Mouse (Mus musculus): ENCODE data around the gene Tead2.
A peak's percentile ranks its signal among the peaks of the same experiment; 100 is the strongest.
"Not testable (repeated sequence)": the region's sequence is repeated elsewhere in the genome, so short reads cannot be mapped to it uniquely, and the experiment has no call there.

The Tead2 gene

DNA sequence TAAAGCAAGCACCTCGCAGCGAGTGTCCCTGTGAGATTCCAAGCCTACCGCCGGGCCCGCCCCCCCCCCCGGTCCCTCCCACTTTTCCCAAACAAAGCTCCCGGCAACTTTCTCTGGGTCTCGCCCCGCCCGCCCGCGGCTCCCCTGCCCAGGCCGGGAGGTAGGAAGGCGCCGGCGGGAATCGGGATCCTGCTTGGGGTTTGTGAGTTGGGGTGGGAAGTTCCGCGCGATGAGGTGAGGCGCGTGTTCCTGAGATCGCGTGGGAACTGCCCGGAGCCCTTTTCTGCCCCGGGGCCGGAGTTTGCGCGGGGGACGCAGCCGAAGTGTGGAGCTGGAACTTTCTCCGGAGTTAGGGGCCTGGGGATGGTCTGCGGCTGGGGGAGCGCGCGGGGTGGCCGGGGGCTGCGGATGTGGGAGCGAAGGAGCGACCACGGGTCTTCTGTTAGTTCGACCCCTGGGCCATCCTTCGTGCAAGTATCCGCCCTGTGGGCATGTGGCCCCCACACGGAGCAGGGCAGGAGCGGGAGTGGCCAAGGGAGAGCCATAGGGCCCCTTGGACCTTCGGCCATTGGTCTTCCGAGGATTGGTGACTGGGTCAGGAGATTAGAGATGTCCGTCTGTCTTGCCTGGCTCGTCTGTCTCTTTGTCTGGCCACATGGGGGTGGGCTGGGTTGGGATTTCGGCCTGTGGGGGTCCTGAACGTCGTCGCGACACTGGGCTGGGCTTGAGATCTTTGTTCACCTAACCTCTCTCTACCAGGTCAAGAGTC lies at the start of gene Tead2:
Tead2 (plus strand) TSS at position 81 of the 769 bp plus-strand sequence.
- DNase-seq (ENCODE audit: low spot score), result peak; percentile 64

DNA sequence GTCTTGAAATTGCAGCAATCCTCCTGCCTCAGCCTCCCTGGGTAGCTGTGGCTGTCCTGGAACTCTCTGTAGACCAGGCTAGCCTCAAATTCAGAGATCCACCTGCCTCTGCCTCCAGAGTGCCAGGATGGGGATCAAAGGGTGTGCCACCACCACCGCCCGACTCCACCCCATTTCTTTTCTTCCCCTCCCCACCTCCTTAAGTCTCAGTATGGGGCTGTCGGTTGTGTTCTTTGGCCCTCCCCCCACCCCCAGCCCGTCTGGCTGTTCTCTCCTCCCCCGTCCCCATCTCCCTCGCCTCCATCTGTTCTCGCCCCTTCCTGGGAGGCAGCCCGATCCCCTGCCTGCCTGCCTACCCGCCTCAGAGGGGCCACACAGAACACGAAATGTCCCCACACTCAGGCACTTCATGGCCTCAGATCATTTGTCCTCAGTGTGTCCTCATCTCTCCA lies 48.6 kb upstream of the Tead2 start:
- DNase-seq (ENCODE audit: low spot score), result no peak

GRCm38 (mm10) chr7:45167761-45168445 lies 47.6 kb upstream of the Tead2 start:
- DNase-seq (ENCODE audit: low spot score), result no peak

- DNase-seq (ENCODE audit: low spot score), result no peak
These were observed 46.9 kb upstream of the Tead2 start for GRCm38 (mm10) chr7:45168656-45169055.

DNA sequence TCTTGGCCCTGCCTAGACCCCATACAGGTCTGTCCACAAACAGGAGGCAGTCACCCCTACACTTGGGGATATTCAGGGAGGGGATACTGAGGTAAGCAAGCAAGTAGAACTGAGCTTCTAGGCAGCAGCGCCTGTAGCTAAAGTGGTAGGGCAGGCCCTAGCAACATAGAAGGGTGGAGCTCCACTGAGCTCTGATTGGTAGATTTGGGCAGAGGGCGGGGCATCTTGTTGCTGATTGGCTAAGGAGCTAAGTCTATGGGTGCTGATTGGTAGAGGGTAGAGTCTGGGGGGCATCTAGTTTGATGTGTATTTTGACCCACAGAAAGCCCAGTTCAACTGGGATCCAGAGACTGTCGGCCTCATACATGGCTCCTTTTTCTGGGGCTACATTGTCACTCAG lies 46.1 kb upstream of the Tead2 start:
- no peak for DNase-seq (ENCODE audit: low spot score)

- no peak for DNase-seq (ENCODE audit: low spot score)
These were observed 42.6 kb upstream of the Tead2 start for GRCm38 (mm10) chr7:45172974-45173373.

DNA sequence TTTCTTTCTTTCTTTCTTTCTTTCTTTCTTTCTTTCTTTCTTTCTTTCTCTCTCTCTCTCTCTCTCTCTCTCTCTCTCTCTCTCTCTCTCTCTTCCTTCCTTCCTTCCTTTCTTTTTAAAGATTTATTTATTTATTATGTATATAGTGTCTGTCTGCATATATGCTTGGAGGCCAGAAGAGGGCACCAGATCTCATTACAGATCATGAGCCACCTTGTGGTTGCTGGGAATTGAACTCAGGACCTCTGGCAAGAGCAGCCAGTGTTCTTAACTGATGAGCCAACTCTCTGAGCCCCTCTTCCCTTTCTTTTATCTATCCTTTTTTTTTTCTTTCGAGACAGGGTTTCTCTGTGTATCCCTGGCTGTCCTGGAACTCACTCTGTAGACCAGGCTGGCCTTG lies 41.8 kb upstream of the Tead2 start:
- not testable (repeated sequence) for DNase-seq (ENCODE audit: low spot score)

DNA sequence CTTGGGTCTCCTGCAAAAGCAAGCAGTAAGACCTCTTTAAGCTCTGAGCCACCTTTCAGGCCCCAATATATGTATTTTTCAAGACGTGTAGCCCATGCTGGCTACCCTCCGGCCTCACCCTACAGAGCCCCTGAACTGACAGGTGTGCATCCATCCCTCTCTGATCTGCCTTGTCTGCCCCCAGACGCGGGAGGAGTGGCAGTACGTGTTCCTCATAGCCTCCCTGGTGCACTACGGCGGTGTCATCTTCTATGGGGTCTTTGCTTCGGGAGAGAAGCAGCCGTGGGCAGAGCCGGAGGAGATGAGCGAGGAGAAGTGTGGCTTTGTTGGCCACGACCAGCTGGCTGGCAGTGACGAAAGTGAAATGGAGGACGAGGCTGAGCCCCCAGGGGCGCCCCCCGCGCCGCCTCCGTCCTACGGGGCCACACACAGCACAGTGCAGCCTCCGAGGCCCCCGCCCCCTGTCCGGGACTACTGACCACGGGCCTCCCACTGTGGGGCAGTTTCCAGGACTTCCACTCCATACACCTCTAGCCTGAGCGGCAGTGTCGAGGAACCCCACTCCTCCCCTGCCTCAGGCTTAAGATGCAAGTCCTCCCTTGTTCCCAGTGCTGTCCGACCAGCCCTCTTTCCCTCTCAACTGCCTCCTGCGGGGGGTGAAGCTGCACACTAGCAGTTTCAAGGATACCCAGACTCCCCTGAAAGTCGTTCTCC lies 40.8 kb upstream of the Tead2 start:
- DNase-seq (ENCODE audit: low spot score), result no peak

DNA sequence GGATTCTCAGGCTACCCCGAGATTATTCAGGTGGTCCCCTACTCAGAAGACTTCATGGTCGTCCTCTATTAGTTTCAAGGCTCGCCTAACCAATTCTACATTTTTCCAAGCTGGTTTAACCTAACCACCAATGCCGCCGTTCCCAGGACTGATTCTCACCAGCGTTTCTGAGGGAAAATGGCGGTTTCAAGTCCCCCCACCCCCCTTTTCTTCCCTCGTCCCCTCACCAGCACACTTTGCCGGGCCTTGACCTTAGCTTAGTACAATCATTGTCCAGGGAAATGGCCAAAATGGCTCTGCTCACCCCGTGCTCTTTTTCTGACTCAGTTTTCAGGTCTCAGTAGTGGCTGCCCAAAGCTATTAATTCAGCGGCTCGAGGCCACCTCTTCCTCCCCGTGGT lies 40.2 kb upstream of the Tead2 start:
- no peak for DNase-seq (ENCODE audit: low spot score)

DNA sequence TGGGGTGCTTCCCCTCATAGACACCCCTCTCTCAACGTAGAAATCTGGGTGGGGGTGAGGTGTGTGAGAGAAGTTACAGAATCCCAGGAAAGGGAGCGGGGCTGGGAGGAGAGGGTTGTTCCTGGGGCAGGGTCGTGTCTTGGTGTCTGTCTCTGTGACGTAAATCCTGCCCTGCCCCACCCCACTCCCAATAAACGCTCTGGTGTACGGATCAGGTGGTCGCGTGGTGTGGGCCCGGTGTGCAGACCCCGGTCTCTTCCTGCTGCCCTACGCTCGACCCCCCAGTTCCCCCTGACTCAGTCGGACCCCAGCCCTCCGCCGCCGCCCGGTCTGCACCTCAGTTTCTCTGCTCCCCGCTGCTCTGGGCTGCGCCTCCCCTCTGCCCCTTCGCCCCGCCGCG lies 39.6 kb upstream of the Tead2 start:
- no peak for DNase-seq (ENCODE audit: low spot score)

GRCm38 (mm10) chr7:45176356-45176755 lies 39.2 kb upstream of the Tead2 start:
- no peak for DNase-seq (ENCODE audit: low spot score)

- no peak for DNase-seq (ENCODE audit: low spot score)
These were observed 37.0 kb upstream of the Tead2 start for GRCm38 (mm10) chr7:45178550-45178949.

DNA sequence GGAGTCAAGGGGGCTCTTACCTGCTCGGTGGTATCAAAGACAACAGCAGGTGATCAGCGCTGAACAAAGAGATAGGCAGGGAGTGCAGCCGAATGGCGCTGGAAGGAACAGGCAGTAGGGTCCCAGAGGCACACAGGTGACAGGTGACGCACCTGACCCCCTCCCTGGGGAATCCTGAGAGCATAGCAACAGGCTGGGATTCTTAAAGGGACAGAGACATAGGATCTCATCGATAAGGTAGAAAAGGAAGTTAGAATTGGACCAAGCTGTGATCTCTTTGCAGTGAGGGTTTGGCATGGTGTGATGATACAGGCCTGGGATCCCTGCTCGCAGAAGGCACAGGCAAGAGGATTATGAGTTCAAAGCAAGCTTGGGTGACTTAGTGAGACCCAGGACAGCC lies 36.1 kb upstream of the Tead2 start, which contains the start of gene Gfy:
Gfy (minus strand) TSS at position 101 of the 400 bp plus-strand sequence.
- no peak for DNase-seq (ENCODE audit: low spot score)

- no peak for DNase-seq (ENCODE audit: low spot score)
These were observed 34.6 kb upstream of the Tead2 start, which contains the start of gene Pth2 for GRCm38 (mm10) chr7:45180896-45181477. TSS of gene Pth2 (plus strand) at chr7:45180995.

DNA sequence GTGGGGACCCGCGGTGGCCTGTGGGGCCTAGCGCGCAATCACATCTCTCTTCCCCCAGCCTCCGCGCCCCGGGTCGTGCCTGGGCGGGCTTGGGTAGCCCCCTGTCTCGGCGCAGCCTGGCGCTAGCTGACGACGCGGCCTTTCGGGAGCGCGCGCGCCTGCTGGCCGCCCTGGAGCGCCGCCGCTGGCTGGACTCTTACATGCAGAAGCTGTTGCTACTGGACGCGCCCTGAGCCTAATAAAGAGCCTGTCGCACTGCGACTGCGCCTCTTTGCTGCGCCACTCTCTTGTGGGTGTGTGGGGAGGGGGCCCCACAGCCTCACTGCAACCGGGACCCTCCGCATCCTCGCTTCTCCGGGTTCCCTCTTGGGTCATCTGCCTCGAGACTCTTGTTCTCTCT lies 34.0 kb upstream of the Tead2 start:
- peak; percentile 63 for DNase-seq (ENCODE audit: low spot score)

DNA sequence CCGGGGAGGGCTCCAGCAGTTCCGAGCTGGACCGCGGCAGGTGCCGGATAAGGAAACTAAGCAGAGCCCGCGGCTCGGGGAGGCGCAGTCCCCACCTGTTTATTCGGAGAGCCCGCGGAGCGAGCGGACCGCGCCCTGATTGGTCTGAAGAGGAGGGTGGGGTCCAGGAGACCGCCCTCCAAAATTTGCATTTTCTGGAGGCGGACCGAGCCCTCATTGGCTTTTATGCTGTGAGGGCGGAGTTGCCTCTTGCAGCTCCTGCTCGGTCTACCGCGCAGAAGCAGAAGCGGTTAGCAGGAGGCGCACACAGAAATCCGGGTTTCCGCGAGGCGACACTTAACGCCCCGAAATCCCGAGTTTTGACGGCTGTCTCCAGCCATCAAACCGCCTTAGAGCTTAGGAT lies 33.4 kb upstream of the Tead2 start:
- peak; percentile 94 for DNase-seq (ENCODE audit: low spot score)

DNA sequence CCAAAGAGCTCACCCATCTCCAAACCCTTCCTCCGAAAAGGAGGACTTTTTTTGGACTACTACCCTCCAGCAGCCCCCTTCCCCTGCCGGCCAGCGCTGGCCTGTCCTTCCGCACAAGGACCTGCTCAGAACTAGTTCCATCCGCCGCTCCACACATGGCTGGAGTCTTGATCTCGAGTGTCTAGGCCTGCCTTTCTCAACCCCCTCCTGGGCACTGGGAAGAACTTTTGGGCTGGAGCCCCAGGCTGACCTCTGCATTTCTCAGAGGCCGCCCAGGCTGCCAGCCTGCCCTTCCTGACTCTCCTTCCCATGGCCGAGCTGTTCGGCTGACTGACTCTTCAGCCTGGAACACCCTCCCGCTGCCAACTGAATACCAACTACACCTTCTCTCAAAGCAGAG lies 32.9 kb upstream of the Tead2 start:
- no peak for DNase-seq (ENCODE audit: low spot score)

- no peak for DNase-seq (ENCODE audit: low spot score)
These were observed 31.9 kb upstream of the Tead2 start for GRCm38 (mm10) chr7:45183672-45184071.

GRCm38 (mm10) chr7:45185921-45186320 lies 29.6 kb upstream of the Tead2 start:
- DNase-seq (ENCODE audit: low spot score), result no peak

DNA sequence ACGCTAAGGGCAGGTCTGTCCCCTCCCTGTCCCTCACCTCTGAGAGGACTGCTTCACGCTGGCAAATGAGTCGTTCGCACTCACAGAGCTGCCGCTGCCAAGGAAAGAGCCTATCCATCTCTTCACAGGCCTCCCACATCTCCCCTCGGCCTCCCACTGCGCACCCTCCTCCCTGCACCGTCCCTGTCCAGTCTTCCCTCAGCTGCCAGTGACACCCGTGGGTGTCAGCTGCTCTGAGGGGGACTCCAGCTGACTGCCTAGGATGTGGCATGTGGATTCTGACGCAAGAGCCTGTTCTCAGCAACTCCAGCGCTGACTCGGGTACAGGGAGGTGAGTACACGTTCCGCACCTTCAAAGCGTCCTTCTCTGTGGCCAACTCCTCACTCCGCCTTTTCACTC lies 26.0 kb upstream of the Tead2 start:
- no peak for DNase-seq (ENCODE audit: low spot score)

DNA sequence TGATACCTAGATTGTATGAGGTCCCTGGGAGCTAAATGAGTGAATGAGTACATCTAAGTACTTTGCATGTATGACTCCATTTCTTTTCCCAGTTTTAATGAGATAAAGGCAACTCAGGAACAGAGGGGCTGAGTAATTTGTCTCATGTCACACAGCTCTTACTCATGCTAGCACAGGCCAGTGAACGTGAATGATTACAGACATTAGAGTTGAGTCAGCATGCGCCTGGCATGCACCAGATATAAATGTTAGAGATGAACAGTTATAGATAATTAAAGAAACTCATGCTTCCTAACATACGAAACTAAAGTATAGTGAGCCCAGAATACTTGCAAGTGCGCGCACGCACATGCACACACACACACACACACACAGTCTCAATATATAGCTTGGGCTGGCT lies 25.4 kb upstream of the Tead2 start:
- no peak for DNase-seq (ENCODE audit: low spot score)

- DNase-seq (ENCODE audit: low spot score), result no peak
These were observed 24.4 kb upstream of the Tead2 start for GRCm38 (mm10) chr7:45191161-45191560.

Data from MN1 (cell line).